Mouse (Mus musculus) cerebral cortex, adult 2 months (tissue): ENCODE data around the gene Hivep2.

Experiments
- WGBS: fragments of 180-500 bp; shearing (Covaris S2); methylation state at CpG from one replicate; pipeline ENCODE4 v1.1.7; 2018; 5-methylcytosine and 5-hydroxymethylcytosine counted together

The Hivep2 gene

GRCm38 (mm10) chr10:13973563-13974179 lies 7.8 kb downstream of the Hivep2 start:
- 48% methylated on average over 7 of the region's 7 CpGs for WGBS

DNA sequence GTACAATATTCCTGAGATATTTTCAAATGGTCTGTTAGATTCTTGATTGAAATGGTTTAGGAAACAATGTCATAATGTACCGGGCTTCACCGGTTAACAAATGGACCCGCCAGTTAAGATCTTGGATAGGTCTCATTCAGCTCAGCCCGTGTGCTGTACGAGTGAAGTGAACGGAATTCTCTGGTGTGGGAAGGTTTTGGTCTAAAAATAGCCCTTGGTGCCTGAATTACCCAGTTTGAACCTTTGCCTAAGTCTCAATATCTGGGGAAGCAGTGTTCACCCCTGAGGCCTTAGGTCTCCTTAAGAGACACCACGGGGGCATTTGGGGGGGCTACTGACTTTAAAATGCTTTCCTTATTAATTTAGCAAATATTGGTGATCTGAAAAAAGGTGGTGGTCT lies 8.6 kb downstream of the Hivep2 start:
- WGBS, result 39% methylated on average over 7 of the region's 7 CpGs

- WGBS, result 72% methylated on average over 4 of the region's 4 CpGs
Observed at GRCm38 (mm10) chr10:13975861-13976260, 10.0 kb downstream of the Hivep2 start.

- WGBS, result 44% methylated on average over 6 of the region's 6 CpGs
Observed at GRCm38 (mm10) chr10:13976267-13976666, 10.4 kb downstream of the Hivep2 start.

- 55% methylated on average over 6 of the region's 6 CpGs for WGBS
Observed at GRCm38 (mm10) chr10:13982271-13982670, 16.4 kb downstream of the Hivep2 start.

DNA sequence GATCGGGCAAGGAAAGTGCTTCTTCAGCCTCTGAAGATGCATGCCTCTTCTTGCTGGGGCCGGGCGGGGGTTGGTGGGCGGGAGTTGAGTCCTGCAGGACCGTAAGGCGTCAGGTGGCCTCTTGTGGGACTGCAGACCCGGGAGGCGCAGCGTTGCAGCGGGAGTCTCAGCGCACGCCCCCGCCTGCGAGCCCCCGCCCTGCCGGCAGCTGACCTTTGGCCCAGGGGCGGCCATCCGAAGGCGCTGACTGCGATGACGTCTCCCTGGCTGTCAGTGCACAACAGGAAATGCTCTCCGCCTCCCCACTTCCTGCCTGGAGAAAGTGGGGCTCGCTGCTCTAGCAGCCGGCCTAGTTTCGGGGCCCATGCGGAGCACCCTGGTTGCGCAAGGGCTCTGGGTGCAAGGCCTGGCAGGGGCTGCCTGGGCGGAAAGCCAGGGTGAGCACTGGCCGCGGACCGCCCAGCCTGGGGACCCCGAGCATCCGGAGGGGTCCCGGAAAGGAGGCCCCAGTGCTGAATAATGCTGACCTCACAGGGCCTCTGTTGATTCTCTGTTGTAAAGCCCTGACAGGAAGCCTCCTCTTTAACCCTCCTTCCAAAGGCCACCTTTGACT lies 17.0 kb downstream of the Hivep2 start:
- WGBS, result 3% methylated on average over 34 of the region's 34 CpGs

DNA sequence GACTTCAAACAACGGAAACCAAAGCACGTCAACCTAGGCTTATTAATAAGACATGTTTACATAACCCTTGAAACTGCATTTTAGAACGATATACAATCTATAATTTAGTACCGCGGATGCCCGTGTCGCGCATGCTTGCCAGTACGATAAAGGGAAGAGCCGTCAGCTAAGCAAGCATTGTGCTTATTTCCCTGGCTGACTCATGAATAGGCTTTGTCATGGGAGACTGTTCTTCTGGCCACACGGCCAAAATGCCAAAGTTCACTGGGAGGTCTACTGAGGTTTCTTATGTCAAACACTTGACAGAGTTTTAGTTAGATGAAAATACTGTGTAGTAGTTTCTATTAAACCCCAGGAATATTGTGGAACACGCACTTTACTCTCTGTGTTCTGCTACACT lies 17.8 kb downstream of the Hivep2 start:
- WGBS, result 49% methylated on average over 12 of the region's 12 CpGs

DNA sequence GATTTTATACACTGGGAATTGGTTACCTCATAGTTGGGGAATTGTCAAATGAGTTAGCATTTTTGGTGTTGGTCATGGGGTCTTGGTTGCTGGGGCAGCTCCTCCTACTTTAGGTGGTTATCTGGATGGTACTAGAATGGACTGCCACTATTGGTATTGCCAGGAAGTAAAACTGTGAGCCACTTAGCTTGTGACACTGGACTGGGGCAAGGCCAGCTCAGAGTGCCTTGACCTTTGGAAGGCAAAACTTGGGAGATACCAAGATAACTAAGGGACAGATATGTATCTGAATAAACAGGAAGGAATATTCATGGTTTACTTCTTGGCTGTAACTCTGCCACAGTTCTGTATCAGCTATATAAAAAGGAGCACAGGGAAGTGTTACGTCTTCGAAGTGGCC lies 20.7 kb downstream of the Hivep2 start:
- 52% methylated on average over 2 of the region's 2 CpGs for WGBS

DNA sequence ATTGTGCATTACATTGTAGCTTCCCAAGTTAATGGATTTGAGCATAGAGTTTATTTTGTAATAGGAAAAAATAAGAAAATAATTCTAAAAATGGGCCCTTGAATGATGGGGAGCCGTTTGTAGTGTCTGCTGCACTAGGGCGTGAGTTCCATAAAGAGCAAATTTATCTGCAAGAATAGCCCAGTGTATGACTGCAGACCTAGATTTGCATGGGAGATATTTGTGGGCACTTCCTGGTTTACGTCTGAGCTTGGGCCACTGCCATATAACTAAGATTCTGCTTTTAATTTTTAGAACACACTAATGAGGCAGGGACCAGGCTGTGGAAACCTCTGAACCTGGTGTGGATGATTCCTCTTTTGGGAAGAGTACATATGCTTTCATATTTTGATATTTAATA lies 21.5 kb downstream of the Hivep2 start:
- WGBS, result 31% methylated on average over 3 of the region's 3 CpGs

GRCm38 (mm10) chr10:13988280-13988679 lies 22.4 kb downstream of the Hivep2 start:
- WGBS, result 59% methylated on average over 9 of the region's 9 CpGs

GRCm38 (mm10) chr10:13988757-13989156 lies 22.9 kb downstream of the Hivep2 start:
- WGBS, result 80% methylated on average over 4 of the region's 4 CpGs

DNA sequence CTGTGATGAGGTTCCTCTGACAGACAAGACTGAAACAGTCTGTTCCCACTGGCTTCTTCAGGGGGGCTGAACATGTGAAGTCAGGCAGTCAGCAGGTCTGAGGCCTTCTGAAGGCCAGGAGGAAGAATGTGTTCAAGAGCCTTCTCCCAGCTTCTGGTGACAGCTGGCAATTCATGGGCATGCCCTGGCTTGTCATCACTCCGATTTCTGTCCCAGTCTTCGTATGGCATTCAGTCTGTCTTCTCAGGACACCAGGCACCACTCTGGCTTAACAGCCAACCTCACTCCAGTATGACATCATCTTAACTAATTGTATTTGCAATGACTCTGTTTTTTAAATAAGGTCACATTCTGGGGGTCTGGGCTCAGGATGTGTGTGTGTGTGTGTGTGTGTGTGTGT lies 25.0 kb downstream of the Hivep2 start:
- WGBS, result 55% methylated on average over 2 of the region's 2 CpGs

- WGBS, result 88% methylated on average over 6 of the region's 6 CpGs
Observed at GRCm38 (mm10) chr10:13993411-13993810, 27.5 kb downstream of the Hivep2 start.

DNA sequence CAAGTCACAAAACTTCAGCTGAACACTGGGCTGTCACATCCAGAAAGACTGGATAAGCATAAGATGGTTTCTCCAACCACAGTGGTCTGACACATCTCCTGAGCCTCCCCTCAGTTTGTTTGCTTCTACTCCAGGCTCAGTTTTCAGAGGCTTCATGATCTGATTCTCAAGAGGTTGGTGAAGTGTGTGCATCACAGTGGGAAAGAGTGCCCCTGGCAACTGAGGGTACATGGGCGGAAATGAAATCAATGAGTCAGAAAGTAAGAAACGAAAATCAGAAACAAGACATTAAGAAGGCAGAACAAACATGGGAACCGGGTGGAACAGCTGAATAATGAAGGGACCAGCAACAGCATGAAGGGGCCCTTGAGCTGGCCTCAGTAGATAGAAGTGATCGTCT lies 31.5 kb downstream of the Hivep2 start:
- WGBS, result 68% methylated on average over 4 of the region's 4 CpGs

GRCm38 (mm10) chr10:14004769-14005517 lies 39.1 kb downstream of the Hivep2 start:
- WGBS, result 46% methylated on average over 4 of the region's 4 CpGs

DNA sequence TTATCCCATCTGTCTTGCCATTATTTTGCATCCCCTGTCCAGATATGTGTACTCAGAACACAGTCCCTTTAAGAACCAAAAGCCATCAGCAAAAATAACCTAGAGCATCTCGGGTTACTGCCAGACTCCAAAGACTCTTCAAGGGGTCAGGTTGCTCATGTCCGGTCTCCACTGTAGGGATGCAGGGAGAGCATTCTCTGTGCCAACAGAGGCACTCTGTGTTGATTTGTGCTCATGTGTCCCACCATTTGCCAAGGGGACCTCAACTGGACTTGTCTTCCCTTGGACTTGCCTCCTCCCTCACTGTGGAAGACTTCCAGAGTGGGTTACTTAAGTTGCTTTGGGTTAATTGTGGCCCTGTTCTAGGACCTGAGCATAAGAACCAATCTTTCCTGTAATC lies 43.8 kb downstream of the Hivep2 start:
- WGBS, result 83% methylated on average over 2 of the region's 2 CpGs

DNA sequence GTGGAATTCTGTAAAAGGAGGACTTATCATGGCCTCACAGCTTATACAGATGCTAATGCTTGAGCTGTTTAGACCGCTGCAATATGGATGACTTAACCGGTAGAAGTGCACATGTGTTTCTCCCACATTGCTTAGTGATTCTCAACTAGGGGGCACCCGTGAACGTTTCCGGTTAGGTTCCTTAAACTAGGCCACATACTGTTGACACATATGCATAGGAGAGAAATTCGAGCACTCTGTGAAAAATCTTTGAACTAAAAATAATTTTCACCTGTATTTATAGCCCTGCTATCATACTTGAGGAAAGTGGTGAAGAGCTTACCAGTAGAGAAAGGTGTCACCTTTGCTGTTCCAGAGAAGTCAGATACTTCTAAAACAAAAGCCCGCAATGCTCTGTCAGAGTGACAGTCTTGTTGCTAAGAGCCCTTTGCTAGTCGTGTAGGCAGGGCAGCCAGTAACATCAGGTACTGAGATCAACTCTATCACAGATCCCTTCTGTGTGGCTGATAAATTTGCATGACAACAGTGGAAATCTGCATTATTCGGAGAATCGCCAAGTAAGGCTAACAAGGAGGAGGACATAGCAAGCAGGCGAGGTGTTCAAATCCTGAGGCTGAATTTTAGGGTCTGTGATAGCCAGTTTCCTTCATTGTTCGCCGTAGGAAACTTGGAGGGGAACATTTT lies 50.6 kb downstream of the Hivep2 start:
- WGBS, result 45% methylated on average over 13 of the region's 13 CpGs

GRCm38 (mm10) chr10:14017338-14017737 lies 51.5 kb downstream of the Hivep2 start:
- WGBS, result 63% methylated on average over 2 of the region's 2 CpGs

GRCm38 (mm10) chr10:14017822-14018364 lies 52.0 kb downstream of the Hivep2 start:
- 5% methylated on average over 12 of the region's 12 CpGs for WGBS

DNA sequence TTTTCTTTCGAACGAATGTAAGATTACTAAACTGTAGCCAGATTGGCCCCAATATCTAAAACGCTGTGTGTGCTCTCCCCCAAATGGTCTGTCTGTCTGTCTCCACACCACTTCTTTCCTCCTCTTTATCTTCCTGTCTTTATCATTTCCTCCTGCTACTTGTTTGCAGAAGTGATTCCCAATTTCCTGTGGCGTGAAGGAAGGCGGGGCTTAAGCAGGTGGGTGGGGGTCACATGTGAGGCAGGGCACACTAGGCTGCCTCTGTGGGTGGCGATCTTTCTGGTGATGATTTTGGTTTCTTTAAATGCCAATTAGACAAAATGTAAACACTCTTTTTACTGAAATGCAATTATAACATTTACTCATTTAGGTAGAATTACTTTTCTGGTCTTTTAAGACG lies 52.8 kb downstream of the Hivep2 start:
- 31% methylated on average over 7 of the region's 7 CpGs for WGBS

DNA sequence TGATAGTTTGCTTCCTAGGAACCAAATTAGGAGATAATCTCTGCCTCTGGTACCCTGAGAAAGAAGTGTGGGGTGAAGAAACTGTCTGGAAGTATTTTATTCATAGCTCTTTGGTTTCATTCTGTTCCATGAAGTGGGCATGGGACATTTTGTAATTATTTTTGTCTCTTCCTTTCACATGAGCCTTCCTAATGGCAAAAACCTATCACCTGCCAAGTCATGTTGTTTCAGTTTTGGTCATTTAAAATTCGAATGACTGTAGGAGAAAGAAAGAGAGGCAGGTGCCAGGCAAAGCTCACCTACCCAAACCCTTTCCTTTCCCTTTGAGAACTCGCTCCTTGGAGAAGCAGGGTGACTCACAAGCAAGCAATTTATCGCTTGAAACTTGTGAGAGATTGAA lies 53.3 kb downstream of the Hivep2 start:
- 39% methylated on average over 3 of the region's 3 CpGs for WGBS

DNA sequence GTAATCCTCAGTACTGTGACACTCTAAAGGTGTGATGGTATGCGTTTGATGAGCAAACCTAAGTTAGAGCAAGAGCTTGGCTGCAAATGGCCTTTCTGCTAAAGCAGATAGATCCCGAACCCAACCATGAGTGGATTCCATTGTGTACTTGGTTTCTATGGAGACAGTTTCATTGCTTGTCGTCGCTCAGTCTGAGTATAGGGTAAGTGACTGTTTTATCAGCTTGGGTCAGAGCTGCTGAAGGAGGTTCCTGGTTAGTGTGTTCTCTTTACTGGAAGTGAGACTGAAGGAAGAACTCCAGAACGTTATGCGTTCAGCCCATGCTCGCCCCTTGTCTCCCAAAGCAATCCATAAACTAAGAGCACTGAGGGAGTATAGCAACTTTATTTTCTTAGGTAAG lies 54.4 kb downstream of the Hivep2 start:
- WGBS, result 40% methylated on average over 7 of the region's 7 CpGs
